Mouse (Mus musculus) stomach, postnatal 0 days (tissue): ENCODE measurements at regions not wholly inside any gene's neighbourhood (a gene's known extent, or its start where the extent isn't known, plus 50 kb on each side); places are given as distances from the start of the nearest gene placed in this dataset.

Source experiments
- ATAC-seq: fragments of 200-750 bp; cut with Nextera tagmentation; 2 replicates; pipeline ENCODE4 v1.8.0; 2017; ENCODE audit not compliant: low FRiP score, low TSS enrichment
- DNase-seq: peaks from one replicate; pipeline ENCODE4 v3.0.0-alpha.2; 2016; ENCODE audit warnings: low spot score
- H3K27ac ChIP-seq: fragments of 300-500 bp; sonication (generic); replicated peaks from 2 replicates; pipeline ENCODE4 v1.5.1; 2014; ENCODE audit warnings: mild to moderate bottlenecking, control low read depth
- H3K27me3 ChIP-seq: fragments of 300-500 bp; sonication (generic); 2 replicates; pipeline ENCODE4 v1.6.1; 2014; ENCODE audit warnings: low read length; ENCODE audit not compliant: control insufficient read depth, insufficient read depth
- H3K36me3 ChIP-seq: fragments of 300-500 bp; sonication (generic); 2 replicates; pipeline ENCODE4 v1.6.1; 2014; ENCODE audit warnings: low read length, mixed read lengths; ENCODE audit not compliant: control insufficient read depth, insufficient read depth
- H3K4me1 ChIP-seq: fragments of 300-500 bp; sonication (generic); replicated peaks from 2 replicates; pipeline ENCODE4 v1.6.1; 2014; ENCODE audit warnings: antibody characterized with exemption; ENCODE audit not compliant: control insufficient read depth, insufficient read depth
- H3K4me2 ChIP-seq: fragments of 300-500 bp; sonication (generic); replicated peaks from 2 replicates; pipeline ENCODE4 v1.6.1; 2014; ENCODE audit warnings: low read depth, mild to moderate bottlenecking, control low read depth, moderate library complexity
- H3K4me3 ChIP-seq: fragments of 300-500 bp; sonication (generic); 2 replicates; pipeline ENCODE4 v1.5.1; 2014; ENCODE audit warnings: low read depth, low read length, control low read depth
- H3K9ac ChIP-seq: fragments of 300-500 bp; sonication (generic); 2 replicates; pipeline ENCODE4 v1.6.1; 2014; ENCODE audit warnings: mild to moderate bottlenecking, low read length, control low read depth, mixed read lengths
- H3K9me3 ChIP-seq: fragments of 300-500 bp; sonication (generic); 2 replicates; pipeline ENCODE4 v1.6.1; 2016; ENCODE audit warnings: low read length; ENCODE audit not compliant: control insufficient read depth
- CTCF ChIP-seq: IDR thresholded peaks from 2 replicates; pipeline ENCODE4 v1.5.1; 2016; ENCODE audit warnings: antibody characterized with exemption, low read depth, mild to moderate bottlenecking, moderate library complexity
- EP300 ChIP-seq: optimal IDR thresholded peaks from 2 replicates; pipeline ENCODE3; 2016; ENCODE audit warnings: antibody characterized with exemption
- WGBS: fragments of 180-500 bp; shearing (Covaris S2); extraction: QIAGEN DNeasy Blood & Tissue Kit; methylation state at CpG from one replicate; pipeline ENCODE4 v1.1.7; 2014; 5-methylcytosine and 5-hydroxymethylcytosine counted together

GRCm38 (mm10) chr3:78412669-78413419 is 873.5 kb downstream of the Rapgef2 start:
- H3K27me3 ChIP-seq = no peaks in the 10 kb centered on the region
- H3K4me2 ChIP-seq = no peak overlapping the region
- DNase-seq = no peak
- H3K36me3 ChIP-seq = no peaks in the 10 kb centered on the region
- 16% methylated on average over 5 of the region's 5 CpGs for WGBS
- no peak overlapping the region for H3K4me3 ChIP-seq
- H3K9ac ChIP-seq = no peak overlapping the region
- no peak for ATAC-seq
- H3K9me3 ChIP-seq = no peaks in the 10 kb centered on the region
- H3K4me1 ChIP-seq = no peaks in the 10 kb centered on the region
- no peak for TF ChIP-seq CTCF
- no peak for TF ChIP-seq EP300
- no peak overlapping the region for H3K27ac ChIP-seq

- 73% methylated on average over 4 of the region's 4 CpGs for WGBS
- H3K4me2 ChIP-seq = no peak overlapping the region
- no peak overlapping the region for H3K27ac ChIP-seq
- no peaks in the 10 kb centered on the region for H3K9me3 ChIP-seq
- H3K9ac ChIP-seq = no peak overlapping the region
- ATAC-seq = no peak
- H3K27me3 ChIP-seq = no peaks in the 10 kb centered on the region
- no peaks in the 10 kb centered on the region for H3K4me1 ChIP-seq
- no peaks in the 10 kb centered on the region for H3K36me3 ChIP-seq
- TF ChIP-seq EP300 (no peak), CTCF (no peak)
- no peak for DNase-seq
- no peak overlapping the region for H3K4me3 ChIP-seq
Measured at GRCm38 (mm10) chr3:78411395-78411794, 874.9 kb downstream of the Rapgef2 start.

- TF ChIP-seq EP300 (no peak), CTCF (no peak)
- H3K9me3 ChIP-seq = no peaks in the 10 kb centered on the region
- H3K36me3 ChIP-seq = no peaks in the 10 kb centered on the region
- no peaks in the 10 kb centered on the region for H3K27me3 ChIP-seq
- no peaks in the 10 kb centered on the region for H3K4me1 ChIP-seq
- DNase-seq (no peak), ATAC-seq (no peak)
- H3K9ac ChIP-seq = no peak overlapping the region
- 68% methylated on average over 3 of the region's 3 CpGs for WGBS
- no peak overlapping the region for H3K4me3 ChIP-seq
- no peak overlapping the region for H3K27ac ChIP-seq
- H3K4me2 ChIP-seq = no peak overlapping the region
Measured at GRCm38 (mm10) chr3:78409237-78409636, 877.1 kb downstream of the Rapgef2 start.

- DNase-seq = no peak
- H3K4me1 ChIP-seq = no peaks in the 10 kb centered on the region
- no peak overlapping the region for H3K9ac ChIP-seq
- 12% methylated on average over 6 of the region's 6 CpGs for WGBS
- no peak overlapping the region for H3K27ac ChIP-seq
- H3K4me3 ChIP-seq = no peak overlapping the region
- H3K9me3 ChIP-seq = no peaks in the 10 kb centered on the region
- no peaks in the 10 kb centered on the region for H3K36me3 ChIP-seq
- no peak for ATAC-seq
- no peaks in the 10 kb centered on the region for H3K27me3 ChIP-seq
- TF ChIP-seq EP300 = no peak
- no peak for TF ChIP-seq CTCF
- no peak overlapping the region for H3K4me2 ChIP-seq
Measured at GRCm38 (mm10) chr3:78405760-78406467, 880.4 kb downstream of the Rapgef2 start.

- no peak for DNase-seq
- H3K36me3 ChIP-seq = no peaks in the 10 kb centered on the region
- no peaks in the 10 kb centered on the region for H3K9me3 ChIP-seq
- H3K27ac ChIP-seq = no peak overlapping the region
- H3K4me1 ChIP-seq = no peaks in the 10 kb centered on the region
- no peak overlapping the region for H3K9ac ChIP-seq
- ATAC-seq = no peak
- 24% methylated on average over 1 of the region's 1 CpGs for WGBS
- H3K4me2 ChIP-seq = no peak overlapping the region
- TF ChIP-seq EP300 (no peak), CTCF (peak; percentile 82)
- no peaks in the 10 kb centered on the region for H3K27me3 ChIP-seq
- H3K4me3 ChIP-seq = no peak overlapping the region
Measured at GRCm38 (mm10) chr3:78358377-78358776, 927.9 kb downstream of the Rapgef2 start.

- ATAC-seq (no peak), DNase-seq (no peak)
- no peaks in the 10 kb centered on the region for H3K36me3 ChIP-seq
- H3K9ac ChIP-seq = no peak overlapping the region
- no peak for TF ChIP-seq CTCF
- no peak for TF ChIP-seq EP300
- no peak overlapping the region for H3K4me3 ChIP-seq
- no peak overlapping the region for H3K4me2 ChIP-seq
- H3K27ac ChIP-seq = no peak overlapping the region
- 90% methylated on average over 1 of the region's 1 CpGs for WGBS
- H3K27me3 ChIP-seq = no peaks in the 10 kb centered on the region
- H3K4me1 ChIP-seq = no peaks in the 10 kb centered on the region
- H3K9me3 ChIP-seq = no peaks in the 10 kb centered on the region
Measured at GRCm38 (mm10) chr3:78339891-78340290, 946.4 kb downstream of the Rapgef2 start.
